ENCODE assay signal across 8 mouse cellular contexts in the genomic region with DNA sequence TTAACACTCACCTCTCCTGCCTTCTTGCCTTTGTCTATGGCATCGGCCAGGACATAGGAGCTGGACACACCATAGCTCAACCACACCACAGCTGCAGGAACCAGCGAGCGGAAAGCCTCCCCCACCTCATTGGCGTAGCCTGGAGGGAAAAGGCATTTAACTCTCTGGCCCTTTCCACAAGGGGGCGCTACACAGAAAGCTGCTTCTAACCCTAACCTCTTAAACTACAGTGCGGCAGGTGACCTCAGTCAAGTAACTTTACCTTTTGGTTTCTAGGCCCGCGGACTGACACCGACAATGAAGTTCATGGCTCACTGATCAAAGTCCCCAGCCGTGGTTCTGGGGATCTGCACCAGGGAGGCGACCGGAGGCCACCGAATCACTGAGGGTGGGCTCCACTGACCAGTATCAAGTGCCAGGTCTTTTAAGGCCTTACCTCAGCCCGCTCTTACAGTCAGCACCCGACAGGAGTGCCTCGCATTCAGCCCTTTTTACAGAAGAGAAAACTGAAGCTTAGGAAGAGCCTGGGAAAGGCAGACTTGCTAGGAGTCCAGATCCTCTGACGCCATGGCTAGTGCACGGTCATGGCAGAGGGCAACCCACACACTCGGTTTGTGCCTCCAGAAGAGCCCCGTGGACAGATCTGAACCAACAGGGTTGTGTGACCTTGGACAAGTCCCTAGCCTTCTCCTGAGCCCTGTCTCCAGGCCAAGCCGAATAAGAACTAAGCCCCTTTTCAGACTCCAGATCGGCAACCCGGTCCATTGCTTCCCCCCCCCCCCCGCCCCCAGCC. TPM values are rescaled to one million over a fixed set of nuclear protein-coding genes. Genes with fewer than 3 reads are reported as not detected.
A peak's percentile ranks its signal among the peaks of the same experiment; 100 is the strongest.
DNase-seq lines count a peak whose midpoint lies in the region; ATAC-seq and TF ChIP-seq lines count a peak whose summit lies in the region.

No protein-coding gene starts in this region.

- H3K4me2 ChIP-seq in forebrain, postnatal 0 days (ENCODE audit: low read depth) = peak overlapping the region; percentile 66
- H3K4me2 ChIP-seq in hindbrain, embryonic 13.5 days = peak overlapping the region; percentile 90

- TF ChIP-seq CTCF in cerebellum, adult 2 months (IDR thresholded peaks at IDR 0.05; ENCODE audit: borderline replicate concordance, insufficient read depth, low read depth, low read length) = peak; percentile 69
- peak; percentile 72 for TF ChIP-seq CTCF in forebrain, postnatal 0 days (IDR thresholded peaks at IDR 0.05; ENCODE audit: low read depth)

- ATAC-seq in forebrain, postnatal 0 days = no peak
- ATAC-seq in hindbrain, embryonic 13.5 days (ENCODE audit: low FRiP score) = no peak
- ATAC-seq in megakaryocyte, adult 5-6 weeks (ENCODE audit: poor library complexity, severe bottlenecking) = 0 out of 2 replicates have a peak, but pooled peaks have one; percentile 17

- H3K4me3 ChIP-seq in cerebellum, adult 2 months (replicated peaks; ENCODE audit: insufficient read depth, low read depth, low read length) = peak overlapping the region; percentile 87
- peak overlapping the region; percentile 50 for H3K4me3 ChIP-seq in forebrain, postnatal 0 days (ENCODE audit: low read depth, low read length)
- H3K4me3 ChIP-seq in hindbrain, embryonic 13.5 days = peak overlapping the region; percentile 50

- H3K27ac ChIP-seq in cerebellum, adult 2 months (ENCODE audit: insufficient read depth, low read length) = no peak overlapping the region
- H3K27ac ChIP-seq in forebrain, postnatal 0 days (ENCODE audit: low read depth, low read length) = peak overlapping the region; percentile 47; the same call in 1 of the 2 replicates
- H3K27ac ChIP-seq in hindbrain, embryonic 13.5 days = peak overlapping the region; percentile 79

- 6% methylated on average over 24 of the region's 24 CpGs for WGBS in cerebellum, adult 2 months
- WGBS in forebrain, postnatal 0 days = 8% methylated on average over 21 of the region's 24 CpGs
- WGBS in hindbrain, embryonic 13.5 days = 6% methylated on average over 24 of the region's 24 CpGs

- H3K27me3 ChIP-seq in cerebellum, adult 2 months (ENCODE audit: control insufficient read depth, insufficient read depth, low read length) = no peaks in the 10 kb centered on the region
- H3K27me3 ChIP-seq in forebrain, postnatal 0 days (ENCODE audit: insufficient read depth, low read length) = no peaks in the 10 kb centered on the region
- no peaks in the 10 kb centered on the region for H3K27me3 ChIP-seq in hindbrain, embryonic 13.5 days

- TF ChIP-seq POLR2A in cerebellum, adult 2 months (IDR thresholded peaks at IDR 0.05; ENCODE audit: borderline replicate concordance, insufficient read depth, low read length) = no peak

- DNase-seq in T-cell, adult 2 months (ENCODE audit: low spot score) = peak; percentile 78
- DNase-seq in cerebellum, adult 2 months = peak; percentile 60 to 68
- DNase-seq in forebrain, postnatal 0 days = peak; percentile 48
- DNase-seq in layer of hippocampus, postnatal 36 days = peak; percentile 71 to 82
- peak; percentile 84 to 85 for DNase-seq in right cerebral cortex, adult 2 months (ENCODE audit: low spot score in 2 of 2)
- DNase-seq in MN1 (ENCODE audit: low spot score) = no peak

- no peaks in the 10 kb centered on the region for H3K9me3 ChIP-seq in forebrain, postnatal 0 days (ENCODE audit: low read length)
- H3K9me3 ChIP-seq in hindbrain, embryonic 13.5 days = 0 out of 2 replicates have a peak, but pooled peaks cover 4% of the 10 kb centered on the region

- H3K9ac ChIP-seq in forebrain, postnatal 0 days = peak overlapping the region; percentile 48
- H3K9ac ChIP-seq in hindbrain, embryonic 13.5 days = peak overlapping the region; percentile 67

- peaks cover 4% of the 10 kb centered on the region; the same call in 1 of the 2 replicates for H3K36me3 ChIP-seq in forebrain, postnatal 0 days (ENCODE audit: insufficient read depth)
- peaks cover 19% of the 10 kb centered on the region for H3K36me3 ChIP-seq in hindbrain, embryonic 13.5 days

- H3K4me1 ChIP-seq in cerebellum, adult 2 months (ENCODE audit: control insufficient read depth, insufficient read depth, low read length) = peaks cover 3% of the 10 kb centered on the region; the same call in 1 of the 2 replicates
- peaks cover 14% of the 10 kb centered on the region for H3K4me1 ChIP-seq in forebrain, postnatal 0 days (ENCODE audit: insufficient read depth)
- H3K4me1 ChIP-seq in hindbrain, embryonic 13.5 days (replicated peaks) = peaks cover 34% of the 10 kb centered on the region

RNA-seq across cellular contexts. Expression of gene Mtfp1, which starts 0.7 kb away (rescaled TPM):
- polyA plus RNA-seq in cerebellum, adult 2 months (2012; rRNA removed) = 60.5 and 65.2 TPM in 2 replicates
- total RNA-seq in forebrain, postnatal 0 days (2014; rRNA removed) = 10.1 and 11.8 TPM in 2 replicates
- polyA plus RNA-seq in forebrain, postnatal 0 days (2015; fragmentation: Nextera tagmentation; extraction: Ambion mirVana) = 12.4 and 14.2 TPM in 2 replicates
- polyA plus RNA-seq in hindbrain, embryonic 13.5 days (2015; fragmentation: Nextera tagmentation; extraction: Ambion mirVana) = 5.7 and 6.2 TPM in 2 replicates
- 100 to 1,000 TPM; 118 TPM for total RNA-seq in layer of hippocampus, postnatal 36 days (2021)
- total RNA-seq in megakaryocyte, adult 5-6 weeks (2015) = 1.1 and 2.6 TPM in 2 replicates
- 1.3 and 1.8 TPM in 2 replicates for total RNA-seq in megakaryocyte, adult 5-6 weeks (2017)

RNA-seq across cellular contexts. Expression of gene Sec14l2, which starts 28.6 kb away (rescaled TPM):
- polyA plus RNA-seq in cerebellum, adult 2 months (2012; rRNA removed) = 28.2 and 32.2 TPM in 2 replicates
- 4.4 and 5.8 TPM in 2 replicates for total RNA-seq in forebrain, postnatal 0 days (2014; rRNA removed)
- 2.9 and 3.4 TPM in 2 replicates for polyA plus RNA-seq in forebrain, postnatal 0 days (2015; fragmentation: Nextera tagmentation; extraction: Ambion mirVana)
- 2.3 and 3.4 TPM in 2 replicates for polyA plus RNA-seq in hindbrain, embryonic 13.5 days (2015; fragmentation: Nextera tagmentation; extraction: Ambion mirVana)
- 10 to 100 TPM; 52.5 to 57.4 TPM for total RNA-seq in layer of hippocampus, postnatal 36 days (2021)
- 0.27 and 0.82 TPM in 2 replicates for total RNA-seq in megakaryocyte, adult 5-6 weeks (2015)
- total RNA-seq in megakaryocyte, adult 5-6 weeks (2017) = 0.81 and 3.9 TPM in 2 replicates

RNA-seq across cellular contexts. Expression of gene Sec14l3, which starts 29.9 kb away (rescaled TPM):
- polyA plus RNA-seq in cerebellum, adult 2 months (2012; rRNA removed) = not detected in 2 replicates
- 3.6 and 4.7 TPM in 2 replicates for total RNA-seq in forebrain, postnatal 0 days (2014; rRNA removed)
- 2.1 and 3.8 TPM in 2 replicates for polyA plus RNA-seq in forebrain, postnatal 0 days (2015; fragmentation: Nextera tagmentation; extraction: Ambion mirVana)
- 0.08 and 0.35 TPM in 2 replicates for polyA plus RNA-seq in hindbrain, embryonic 13.5 days (2015; fragmentation: Nextera tagmentation; extraction: Ambion mirVana)
- total RNA-seq in layer of hippocampus, postnatal 36 days (2021) = 1 to 10 TPM; 1.1 to 1.2 TPM
- not detected in 2 replicates for total RNA-seq in megakaryocyte, adult 5-6 weeks (2015)
- not detected in 2 replicates for total RNA-seq in megakaryocyte, adult 5-6 weeks (2017)

RNA-seq across cellular contexts. Expression of gene Rnf215, which starts 40.4 kb away (rescaled TPM):
- 39.5 and 39.9 TPM in 2 replicates for polyA plus RNA-seq in cerebellum, adult 2 months (2012; rRNA removed)
- total RNA-seq in forebrain, postnatal 0 days (2014; rRNA removed) = 73.9 and 90.1 TPM in 2 replicates
- polyA plus RNA-seq in forebrain, postnatal 0 days (2015; fragmentation: Nextera tagmentation; extraction: Ambion mirVana) = 37.4 and 45.4 TPM in 2 replicates
- 42.9 and 44.0 TPM in 2 replicates for polyA plus RNA-seq in hindbrain, embryonic 13.5 days (2015; fragmentation: Nextera tagmentation; extraction: Ambion mirVana)
- 10 to 100 TPM; 32.4 to 35.7 TPM for total RNA-seq in layer of hippocampus, postnatal 36 days (2021)
- 6.3 and 7.7 TPM in 2 replicates for total RNA-seq in megakaryocyte, adult 5-6 weeks (2015)
- 12.8 and 14.8 TPM in 2 replicates for total RNA-seq in megakaryocyte, adult 5-6 weeks (2017)
